Mouse (Mus musculus) intestine, embryonic 16.5 days (tissue): ENCODE measurements around the gene Atxn3. TPM values are rescaled to one million over a fixed set of nuclear protein-coding genes. Genes with fewer than 3 reads are reported as not detected.

Source experiments
- ATAC-seq: fragments of 200-750 bp; cut with Nextera tagmentation; 2 replicates; pipeline ENCODE4 v1.8.0; 2017; ENCODE audit warnings: moderate TSS enrichment, moderate library complexity
- H3K27ac ChIP-seq: fragments of 300-500 bp; sonication (generic); 2 replicates; pipeline ENCODE4 v1.5.1; 2014; ENCODE audit warnings: mild to moderate bottlenecking, low read length
- H3K27me3 ChIP-seq: fragments of 300-500 bp; sonication (generic); replicated peaks from 2 replicates; pipeline ENCODE4 v1.6.1; 2014; ENCODE audit warnings: low read length, control low read depth, mixed read lengths; ENCODE audit not compliant: control insufficient read depth, insufficient read depth
- H3K36me3 ChIP-seq: fragments of 300-500 bp; sonication (generic); 2 replicates; pipeline ENCODE4 v1.6.1; 2014; ENCODE audit warnings: low read length, control low read depth; ENCODE audit not compliant: control insufficient read depth, insufficient read depth
- H3K4me1 ChIP-seq: fragments of 300-500 bp; sonication (generic); 2 replicates; pipeline ENCODE4 v1.6.1; 2014; ENCODE audit warnings: low read length, control low read depth, mixed read lengths; ENCODE audit not compliant: control insufficient read depth, insufficient read depth
- H3K4me2 ChIP-seq: fragments of 300-500 bp; sonication (generic); 2 replicates; pipeline ENCODE4 v1.6.1; 2014; ENCODE audit warnings: low read depth, low read length, control low read depth
- H3K4me3 ChIP-seq: fragments of 300-500 bp; sonication (generic); 2 replicates; pipeline ENCODE4 v1.5.1; 2014; ENCODE audit warnings: mild to moderate bottlenecking, low read length
- H3K9ac ChIP-seq: fragments of 300-500 bp; sonication (generic); 2 replicates; pipeline ENCODE4 v1.6.1; 2014; ENCODE audit warnings: low read depth, low read length
- H3K9me3 ChIP-seq: fragments of 300-500 bp; sonication (generic); 2 replicates; pipeline ENCODE4 v1.6.1; 2016; ENCODE audit warnings: low read length, control low read depth; ENCODE audit not compliant: control insufficient read depth
- WGBS: fragments of 180-500 bp; shearing (Covaris S2); extraction: QIAGEN DNeasy Blood & Tissue Kit; methylation state at CpG from one replicate; pipeline ENCODE4 v1.1.7; 2014; 5-methylcytosine and 5-hydroxymethylcytosine counted together
- polyA plus RNA-seq: library from polyadenylated mRNA; unstranded; fragments of >200 nt; fragmentation: Nextera tagmentation; extraction: Ambion mirVana; gene quantifications from 2 replicates; pipeline ENCODE4 v1.2.1, GENCODE M21; 2015

Atxn3 gene
- polyA plus RNA-seq, 1 experiment from 2014 or later = 13.1 TPM

DNA sequence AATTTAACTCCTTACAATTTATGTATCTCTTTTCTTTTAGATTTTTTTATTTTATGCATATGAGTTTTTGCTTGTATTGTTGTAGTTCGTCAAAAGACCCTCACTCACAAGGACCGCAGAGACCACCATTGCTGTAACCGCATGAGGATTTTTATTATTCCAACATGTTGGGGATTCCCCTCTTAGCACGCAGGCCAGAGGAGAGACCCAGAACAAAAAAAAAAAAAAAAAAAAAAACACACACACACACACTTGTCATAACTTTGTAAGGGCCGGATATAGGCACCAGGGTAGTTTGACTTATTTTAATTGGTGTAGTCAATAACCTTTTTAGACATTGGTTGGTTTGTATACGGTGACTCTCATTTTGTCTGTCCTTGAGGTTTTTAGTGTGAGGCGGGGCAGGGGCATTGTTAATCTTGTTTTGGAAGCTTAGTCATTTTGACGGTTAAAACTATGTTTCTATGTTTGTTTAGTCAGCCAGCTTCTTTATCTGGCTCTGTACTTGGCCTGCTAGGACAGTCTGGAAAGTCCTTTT, 21.2 kb upstream of the Atxn3 start:
- H3K27ac ChIP-seq = no peak overlapping the region
- no peak overlapping the region for H3K4me3 ChIP-seq
- no peak overlapping the region for H3K4me2 ChIP-seq
- 89% methylated on average over 8 of the region's 8 CpGs for WGBS
- no peaks in the 10 kb centered on the region for H3K9me3 ChIP-seq
- peaks cover 12% of the 10 kb centered on the region; the same call in 1 of the 2 replicates for H3K36me3 ChIP-seq
- no peak overlapping the region for H3K9ac ChIP-seq
- ATAC-seq = no peak
- H3K27me3 ChIP-seq = no peaks in the 10 kb centered on the region
- H3K4me1 ChIP-seq = peaks cover 13% of the 10 kb centered on the region

GRCm38 (mm10) chr12:101978588-101978987, 20.5 kb upstream of the Atxn3 start:
- peaks cover 10% of the 10 kb centered on the region; the same call in 1 of the 2 replicates for H3K36me3 ChIP-seq
- no peak for ATAC-seq
- H3K4me3 ChIP-seq = no peak overlapping the region
- no peak overlapping the region for H3K9ac ChIP-seq
- no peaks in the 10 kb centered on the region for H3K27me3 ChIP-seq
- H3K27ac ChIP-seq = no peak overlapping the region
- H3K9me3 ChIP-seq = no peaks in the 10 kb centered on the region
- peaks cover 14% of the 10 kb centered on the region for H3K4me1 ChIP-seq
- WGBS = 100% methylated on average over 1 of the region's 1 CpGs
- H3K4me2 ChIP-seq = no peak overlapping the region

- H3K4me2 ChIP-seq = no peak overlapping the region
- no peaks in the 10 kb centered on the region for H3K27me3 ChIP-seq
- peaks cover 14% of the 10 kb centered on the region for H3K4me1 ChIP-seq
- ATAC-seq = no peak
- H3K27ac ChIP-seq = no peak overlapping the region
- H3K4me3 ChIP-seq = no peak overlapping the region
- 0 out of 2 replicates have a peak, but pooled peaks cover 8% of the 10 kb centered on the region for H3K36me3 ChIP-seq
- H3K9ac ChIP-seq = no peak overlapping the region
- H3K9me3 ChIP-seq = no peaks in the 10 kb centered on the region
- WGBS = 86% methylated on average over 5 of the region's 5 CpGs
These were observed 20.1 kb upstream of the Atxn3 start for GRCm38 (mm10) chr12:101978162-101978561.

GRCm38 (mm10) chr12:101977404-101977915, 19.4 kb upstream of the Atxn3 start:
- peaks cover 14% of the 10 kb centered on the region for H3K4me1 ChIP-seq
- 94% methylated on average over 10 of the region's 10 CpGs for WGBS
- H3K9ac ChIP-seq = peak overlapping the region; percentile 96; the same call in 1 of the 2 replicates
- H3K4me2 ChIP-seq = peak overlapping the region; percentile 80
- 0 out of 2 replicates have a peak, but pooled peaks cover 7% of the 10 kb centered on the region for H3K36me3 ChIP-seq
- H3K27me3 ChIP-seq = no peaks in the 10 kb centered on the region
- H3K9me3 ChIP-seq = no peaks in the 10 kb centered on the region
- no peak overlapping the region for H3K27ac ChIP-seq
- H3K4me3 ChIP-seq = peak overlapping the region; percentile 97; the same call in 1 of the 2 replicates
- no peak for ATAC-seq

- 20% methylated on average over 13 of the region's 13 CpGs for WGBS
- peak overlapping the region; percentile 97 for H3K4me3 ChIP-seq
- no peak for ATAC-seq
- H3K9ac ChIP-seq = peak overlapping the region; percentile 96
- peak overlapping the region; percentile 80 for H3K4me2 ChIP-seq
- no peaks in the 10 kb centered on the region for H3K27me3 ChIP-seq
- peaks cover 14% of the 10 kb centered on the region for H3K4me1 ChIP-seq
- peak overlapping the region; percentile 93; the same call in 1 of the 2 replicates for H3K27ac ChIP-seq
- no peaks in the 10 kb centered on the region for H3K9me3 ChIP-seq
- 0 out of 2 replicates have a peak, but pooled peaks cover 3% of the 10 kb centered on the region for H3K36me3 ChIP-seq
These were observed 18.8 kb upstream of the Atxn3 start for GRCm38 (mm10) chr12:101976651-101977403.

GRCm38 (mm10) chr12:101975601-101976571, 17.8 kb upstream of the Atxn3 start, which contains the start of gene Cpsf2:
Gene Cpsf2, plus strand, starts transcription at chr12:101975988.
- Histone ChIP-seq H3K9me3 (no peaks in the 10 kb centered on the region), H3K27me3 (no peaks in the 10 kb centered on the region), H3K4me1 (peaks cover 14% of the 10 kb centered on the region), H3K27ac (peak within 1 kb of the TSS; percentile 93), H3K4me2 (peak within 1 kb of the TSS; percentile 80), H3K4me3 (peak within 1 kb of the TSS; percentile 97), H3K9ac (peak within 1 kb of the TSS; percentile 96), H3K36me3 (0 out of 2 replicates have a peak, but pooled peaks cover 2% of the 10 kb centered on the region)
- under 1% methylated on average over 74 of the region's 77 CpGs for WGBS
- ATAC-seq = peak; percentile 98

GRCm38 (mm10) chr12:101975167-101975600, 17.1 kb upstream of the Atxn3 start:
- H3K4me3 ChIP-seq = peak overlapping the region; percentile 97
- peak; percentile 64 for ATAC-seq

GRCm38 (mm10) chr12:101974571-101974970, 16.5 kb upstream of the Atxn3 start:
- Histone ChIP-seq H3K4me3 (peak overlapping the region; percentile 97), H3K4me2 (peak overlapping the region; percentile 57), H3K9ac (peak overlapping the region; percentile 96), H3K27ac (no peak overlapping the region), H3K27me3 (no peaks in the 10 kb centered on the region), H3K4me1 (peaks cover 14% of the 10 kb centered on the region), H3K9me3 (no peaks in the 10 kb centered on the region), H3K36me3 (0 out of 2 replicates have a peak, but pooled peaks cover 2% of the 10 kb centered on the region)
- WGBS = 12% methylated on average over 1 of the region's 1 CpGs
- no peak for ATAC-seq

More at GRCm38 (mm10) chr12:101975167-101975600, 17.1 kb upstream of the Atxn3 start:
- peaks cover 14% of the 10 kb centered on the region for H3K4me1 ChIP-seq
- peak overlapping the region; percentile 57 for H3K4me2 ChIP-seq
- under 1% methylated on average over 23 of the region's 23 CpGs for WGBS
- H3K27me3 ChIP-seq = no peaks in the 10 kb centered on the region
- no peaks in the 10 kb centered on the region for H3K9me3 ChIP-seq
- H3K27ac ChIP-seq = peak overlapping the region; percentile 93
- H3K36me3 ChIP-seq = 0 out of 2 replicates have a peak, but pooled peaks cover 2% of the 10 kb centered on the region
- peak overlapping the region; percentile 96 for H3K9ac ChIP-seq
